Mouse (Mus musculus) midbrain, postnatal 0 days (tissue): ENCODE measurements around the gene Sulf2. TPM values are rescaled to one million over a fixed set of nuclear protein-coding genes. Genes with fewer than 3 reads are reported as not detected.

ENCODE experiments used
- ATAC-seq: fragments of 200-750 bp; cut with Nextera tagmentation; 2 replicates; pipeline ENCODE4 v1.8.0; 2017; ENCODE audit warnings: moderate number of reproducible peaks, mild to moderate bottlenecking, moderate TSS enrichment, moderate library complexity; ENCODE audit not compliant: low FRiP score
- DNase-seq: peaks from one replicate; pipeline ENCODE4 v3.0.0-alpha.2; 2015; ENCODE audit warnings: low spot score
- H3K27ac ChIP-seq: fragments of 300-500 bp; sonication (generic); 2 replicates; pipeline ENCODE4 v1.5.1; 2014; ENCODE audit warnings: low read depth, mild to moderate bottlenecking, low read length, mixed read lengths
- H3K27me3 ChIP-seq: fragments of 300-500 bp; sonication (generic); 2 replicates; pipeline ENCODE4 v1.6.1; 2014; ENCODE audit warnings: low read length, control low read depth, mixed read lengths; ENCODE audit not compliant: insufficient read depth
- H3K36me3 ChIP-seq: fragments of 300-500 bp; sonication (generic); 2 replicates; pipeline ENCODE4 v1.6.1; 2014; ENCODE audit warnings: low read length, control low read depth, mixed read lengths; ENCODE audit not compliant: insufficient read depth
- H3K4me1 ChIP-seq: fragments of 300-500 bp; sonication (generic); 2 replicates; pipeline ENCODE4 v1.6.1; 2014; ENCODE audit warnings: mild to moderate bottlenecking, control low read depth, antibody characterized with exemption, low read length, mixed read lengths; ENCODE audit not compliant: insufficient read depth
- H3K4me2 ChIP-seq: fragments of 300-500 bp; sonication (generic); 2 replicates; pipeline ENCODE4 v1.6.1; 2014; ENCODE audit warnings: low read depth, mild to moderate bottlenecking, low read length, mixed read lengths; ENCODE audit not compliant: poor library complexity, severe bottlenecking
- H3K4me3 ChIP-seq: fragments of 300-500 bp; sonication (generic); 2 replicates; pipeline ENCODE4 v1.5.1; 2014; ENCODE audit warnings: low read depth, mild to moderate bottlenecking, low read length, moderate library complexity
- H3K9ac ChIP-seq: fragments of 300-500 bp; sonication (generic); replicated peaks from 2 replicates; pipeline ENCODE4 v1.6.1; 2014; ENCODE audit warnings: mild to moderate bottlenecking, low read length, moderate library complexity, mixed read lengths; ENCODE audit not compliant: poor library complexity, severe bottlenecking
- H3K9me3 ChIP-seq: fragments of 300-500 bp; sonication (generic); 2 replicates; pipeline ENCODE4 v1.6.1; 2016; ENCODE audit warnings: low read length, control low read depth
- CTCF ChIP-seq: IDR thresholded peaks from 2 replicates; pipeline ENCODE4 v1.5.1; 2016; ENCODE audit warnings: antibody characterized with exemption, mild to moderate bottlenecking
- WGBS: fragments of 180-500 bp; shearing (Covaris S2); extraction: QIAGEN DNeasy Blood & Tissue Kit; methylation state at CpG from one replicate; pipeline ENCODE4 v1.1.7; 2014; 5-methylcytosine and 5-hydroxymethylcytosine counted together
- polyA plus RNA-seq: library from polyadenylated mRNA; unstranded; fragments of >200 nt; fragmentation: Nextera tagmentation; extraction: Ambion mirVana; gene quantifications from 2 replicates; pipeline ENCODE4 v1.2.1, GENCODE M21; 2015
- total RNA-seq: library from RNA; depleted of rRNA; stranded (reverse); fragments of >200 nt; gene quantifications from 2 replicates; pipeline ENCODE4 v1.2.3, GENCODE M21; 2014; rRNA removed

The Sulf2 gene
- total and polyA plus RNA-seq, 2 experiments from 2014 or later = 99.6 to 127 TPM

DNA sequence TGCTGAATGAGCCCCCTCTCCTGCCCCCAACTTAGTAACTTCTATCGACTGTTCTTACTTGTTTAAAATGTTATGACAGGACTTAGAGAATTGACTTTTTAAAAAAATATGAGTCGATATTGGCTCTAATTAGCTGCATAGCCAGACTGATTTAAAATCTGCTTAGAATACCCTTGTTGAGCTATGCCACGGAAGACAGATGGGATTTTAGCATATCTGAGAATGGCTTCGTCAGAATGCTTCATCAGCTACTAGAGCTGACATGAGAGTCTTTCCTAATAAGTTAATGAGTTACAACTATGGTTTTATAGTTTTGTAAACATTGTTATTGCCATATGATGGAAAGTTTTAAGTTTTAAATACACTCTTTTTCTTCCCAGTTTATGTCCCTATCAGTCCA lies 130.8 kb downstream of the Sulf2 start:
- Histone ChIP-seq H3K9me3 (no peaks in the 10 kb centered on the region), H3K36me3 (no peaks in the 10 kb centered on the region), H3K27ac (no peak overlapping the region), H3K27me3 (no peaks in the 10 kb centered on the region), H3K9ac (no peak overlapping the region), H3K4me3 (no peak overlapping the region), H3K4me2 (no peak overlapping the region), H3K4me1 (peaks cover 23% of the 10 kb centered on the region)
- no peak for ATAC-seq
- TF ChIP-seq CTCF = no peak
- WGBS = 63% methylated on average over 4 of the region's 4 CpGs
- DNase-seq = no peak

DNA sequence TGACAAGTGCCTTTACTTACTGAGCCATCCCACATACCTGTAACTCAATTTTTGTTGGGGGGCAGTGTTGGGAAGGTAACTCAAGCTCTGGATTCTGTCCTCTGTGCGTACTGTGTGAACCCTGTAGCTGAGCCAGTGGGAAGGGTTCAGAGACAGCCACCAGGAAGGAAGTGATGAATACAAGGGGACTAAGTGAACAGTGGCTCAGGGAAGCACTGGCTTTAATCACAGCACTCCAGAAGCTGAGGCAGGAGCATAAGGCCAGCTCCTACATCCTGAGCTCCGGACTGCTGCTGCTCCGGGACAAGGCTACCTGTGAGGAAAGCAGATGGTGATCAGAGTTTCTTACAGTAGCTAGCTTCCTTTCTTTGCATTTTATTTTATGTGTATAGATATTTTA lies 131.4 kb downstream of the Sulf2 start:
- H3K4me2 ChIP-seq = no peak overlapping the region
- ATAC-seq = no peak
- H3K9ac ChIP-seq = no peak overlapping the region
- H3K4me3 ChIP-seq = no peak overlapping the region
- TF ChIP-seq CTCF = no peak
- no peak overlapping the region for H3K27ac ChIP-seq
- H3K27me3 ChIP-seq = no peaks in the 10 kb centered on the region
- DNase-seq = no peak
- 91% methylated on average over 3 of the region's 3 CpGs for WGBS
- H3K36me3 ChIP-seq = no peaks in the 10 kb centered on the region
- no peaks in the 10 kb centered on the region for H3K9me3 ChIP-seq
- peaks cover 23% of the 10 kb centered on the region for H3K4me1 ChIP-seq

Other genes starting within 250 kb of the Sulf2 start
- gene Ncoa3, start 163.0 kb downstream of the Sulf2 start, total RNA-seq = 40.8 and 40.9 TPM in 2 replicates
- gene Ncoa3, start 163.0 kb downstream of the Sulf2 start, polyA plus RNA-seq = 12.6 and 14.9 TPM in 2 replicates